Mouse (Mus musculus) T-helper 17 cell (primary cell): ENCODE data around the gene Pdpk1.
"Not testable (repeated sequence)": the region's sequence is repeated elsewhere in the genome, so short reads cannot be mapped to it uniquely, and the experiment has no call there.

Experiments used
- in situ Hi-C, 2 experiments: fragments of 300-600 bp; cut with MboI, MseI; formaldehyde crosslinking; loops; 1 replicate in 1 of 2; 2 replicates in 1 of 2; pipeline ENCODE4 v1.15.1; 2025; ENCODE audit warnings: high pct_unique_total_duplicates in 2 of 2

Gene Pdpk1

GRCm38 (mm10) chr17:24163176-24163962, 12.6 kb upstream of the Pdpk1 start, which contains the start of gene Amdhd2:
TSS of gene Amdhd2 (minus strand) at chr17:24163766.
- in situ Hi-C loops = no loop called here

GRCm38 (mm10) chr17:24162584-24163175, 12.0 kb upstream of the Pdpk1 start:
- in situ Hi-C loops = no loop called here

DNA sequence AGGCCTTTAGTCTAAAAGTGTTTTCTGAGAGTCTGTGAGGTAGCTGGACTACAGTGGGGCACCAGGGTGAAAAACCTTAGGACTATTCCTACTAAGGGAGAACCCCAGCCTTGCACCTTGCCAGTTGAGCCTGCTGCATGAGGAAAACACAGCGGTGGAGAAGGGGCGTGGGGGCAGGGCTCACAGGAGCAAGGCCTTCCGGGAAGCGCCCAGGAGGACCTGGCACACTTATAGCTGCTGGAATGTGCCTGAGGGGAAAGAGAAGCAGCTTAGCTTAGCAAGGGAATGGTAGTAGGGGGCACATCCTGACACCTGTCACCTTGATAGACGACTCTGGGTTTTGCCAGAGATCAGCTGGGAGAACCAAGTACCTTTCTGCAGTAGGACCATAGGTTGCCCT, 10.7 kb upstream of the Pdpk1 start:
- in situ Hi-C loops = no loop called here

- in situ Hi-C loops = no loop called here
Observed at GRCm38 (mm10) chr17:24157526-24157925, 6.8 kb upstream of the Pdpk1 start.

DNA sequence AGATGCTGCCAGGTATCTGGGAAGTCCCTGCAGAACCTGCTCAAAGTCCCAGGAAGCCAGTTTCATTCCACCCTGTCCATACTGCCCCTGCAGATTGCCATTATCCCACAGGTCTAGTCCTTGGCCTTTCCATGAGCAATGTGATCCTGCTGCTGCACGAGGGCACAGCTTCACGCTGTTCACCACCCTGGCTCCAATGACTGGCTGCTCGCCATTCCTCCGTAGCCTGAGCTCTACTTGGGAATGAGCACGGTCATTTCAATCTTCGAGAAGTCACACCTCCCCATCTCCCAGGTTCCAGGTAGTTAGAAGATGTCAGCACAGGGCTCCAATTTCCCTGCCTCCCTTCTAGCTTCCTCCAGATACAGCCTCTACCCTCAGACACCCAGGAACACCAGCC, 6.4 kb upstream of the Pdpk1 start:
- in situ Hi-C loops = no loop called here

- in situ Hi-C loops = no loop called here
Observed at GRCm38 (mm10) chr17:24156394-24156793, 5.7 kb upstream of the Pdpk1 start.

DNA sequence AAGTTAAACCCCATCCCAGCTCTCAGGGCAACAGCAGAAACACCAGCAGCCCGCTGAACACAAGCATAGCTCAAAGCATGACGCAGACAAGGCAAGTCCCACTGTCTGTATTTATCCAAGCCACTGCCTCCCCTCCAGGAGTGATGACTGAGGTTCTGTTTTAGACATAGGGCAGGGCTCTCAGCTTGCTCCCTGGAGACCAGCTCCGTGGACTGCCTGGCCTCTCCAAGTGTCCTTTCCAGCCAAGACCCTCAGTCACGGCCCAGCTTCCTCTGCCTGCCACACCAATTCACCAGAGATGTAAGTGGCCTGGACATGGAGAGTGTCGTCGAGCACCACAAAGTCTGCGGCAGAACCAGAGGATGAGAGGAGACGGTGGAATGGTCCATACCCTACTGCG, 5.0 kb upstream of the Pdpk1 start:
- in situ Hi-C loops = no loop called here

GRCm38 (mm10) chr17:24154463-24154862, 3.7 kb upstream of the Pdpk1 start:
- in situ Hi-C loops = no loop called here

DNA sequence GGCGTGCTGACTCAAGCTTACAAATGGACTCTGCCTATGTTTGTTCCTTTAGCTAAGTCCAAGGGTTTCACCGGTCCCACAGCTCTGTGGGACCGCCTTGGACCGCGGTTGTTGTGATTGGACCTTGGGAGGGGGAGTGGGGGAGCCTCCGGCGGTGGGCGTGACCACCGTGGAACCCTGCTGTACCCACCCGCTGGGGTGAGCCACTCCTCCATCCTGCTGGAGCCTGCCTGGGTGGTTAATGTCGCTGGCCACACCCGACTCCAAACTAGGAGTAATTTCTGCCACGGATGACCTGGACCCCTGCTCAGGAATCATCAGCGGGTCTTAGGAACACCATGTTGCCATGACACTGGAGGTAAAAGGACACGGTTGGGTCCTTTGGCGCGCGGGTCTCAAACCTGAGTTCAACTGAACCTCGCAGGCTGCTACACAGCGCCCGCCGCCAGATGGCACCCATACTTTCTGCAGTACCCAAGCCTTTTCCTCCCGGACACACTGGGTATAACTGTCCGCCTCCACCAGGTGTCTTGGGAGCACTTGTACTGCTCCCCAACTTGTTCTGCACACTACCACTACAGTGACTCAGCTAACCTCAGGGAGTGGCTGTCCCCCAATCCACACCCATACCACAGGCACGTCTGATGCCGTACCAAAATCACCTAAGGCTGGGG, 1.3 kb upstream of the Pdpk1 start:
- in situ Hi-C loops = no loop called here

DNA sequence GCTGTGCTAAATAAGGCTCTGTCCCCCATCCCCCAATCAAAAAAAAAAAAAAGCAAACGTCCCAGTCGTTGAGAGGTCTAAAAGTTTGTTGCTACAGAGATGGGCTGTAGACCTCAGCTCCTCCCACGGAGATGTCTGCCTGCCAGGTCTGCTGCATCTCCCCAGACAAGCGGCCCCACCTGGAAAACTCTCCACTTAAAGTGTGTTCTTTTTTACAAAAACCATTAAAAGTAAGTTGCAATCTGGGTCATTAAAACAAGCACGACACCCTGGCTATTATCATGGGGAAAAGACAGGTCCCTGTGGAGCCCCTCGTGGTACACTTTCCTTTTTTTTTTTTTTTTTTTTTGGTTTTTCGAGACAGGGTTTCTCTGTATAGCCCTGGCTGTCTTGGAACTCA, 658 bp upstream of the Pdpk1 start:
- in situ Hi-C loops = no loop called here

- in situ Hi-C loops = no loop called here
Observed at GRCm38 (mm10) chr17:24149421-24149820, 1.3 kb downstream of the Pdpk1 start.

DNA sequence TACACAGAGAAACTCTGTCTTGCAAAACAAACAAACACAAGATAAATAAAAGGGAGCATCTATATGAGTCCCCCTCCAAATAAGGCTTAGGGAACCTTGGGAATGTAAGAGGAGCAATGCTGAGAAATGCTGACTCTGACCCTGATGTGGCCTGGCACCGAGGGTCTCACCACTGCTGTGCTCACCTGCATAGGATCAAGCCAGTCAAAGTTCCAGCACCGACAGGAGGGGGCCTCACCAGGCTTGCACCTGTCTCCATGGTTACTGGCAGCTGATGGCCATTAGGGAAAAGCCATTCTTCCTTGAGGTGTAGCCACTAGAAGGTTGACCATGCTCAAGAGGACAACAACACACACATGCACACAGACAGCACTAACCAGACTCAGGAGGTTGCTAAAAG, 7.8 kb downstream of the Pdpk1 start:
- in situ Hi-C loops = no loop called here

- in situ Hi-C loops = no loop called here
Observed at GRCm38 (mm10) chr17:24141425-24141920, 9.3 kb downstream of the Pdpk1 start.

- in situ Hi-C loops = no loop called here
Observed at GRCm38 (mm10) chr17:24140845-24141424, 9.8 kb downstream of the Pdpk1 start.

DNA sequence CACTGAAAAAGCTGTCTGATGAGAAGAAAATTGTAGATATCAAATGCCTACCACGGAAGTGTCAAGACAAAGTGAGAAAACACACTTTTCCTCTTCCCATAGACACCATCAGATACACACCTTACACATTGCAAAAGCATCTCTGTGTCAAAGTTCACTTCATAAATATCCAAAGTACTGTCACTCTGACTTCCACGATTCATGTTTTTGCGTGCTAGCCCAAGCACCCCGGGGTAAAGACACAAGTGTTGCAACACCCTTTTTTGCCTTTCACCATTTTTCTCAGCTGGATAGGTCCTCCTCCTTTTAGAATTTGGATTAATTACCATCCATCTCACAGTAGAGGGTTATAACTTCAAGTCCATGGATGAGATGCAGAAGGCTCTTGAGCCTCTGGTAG, 10.8 kb downstream of the Pdpk1 start:
- in situ Hi-C loops = loop anchor here in 1 of 2 experiments (10.0 kb wide), 1 partner anchor 985 kb away; the partner anchor contains the start of gene Ptx4

- in situ Hi-C loops = loop anchor here in 1 of 2 experiments (10.0 kb wide), 1 partner anchor 986 kb away; the partner anchor contains the start of gene Ptx4
Observed at GRCm38 (mm10) chr17:24139256-24139655, 11.5 kb downstream of the Pdpk1 start.

- in situ Hi-C loops = loop anchor here in 1 of 2 experiments (10.0 kb wide), 1 partner anchor 987 kb away; the partner anchor contains the start of gene Ptx4
Observed at GRCm38 (mm10) chr17:24137226-24137880, 13.4 kb downstream of the Pdpk1 start.

DNA sequence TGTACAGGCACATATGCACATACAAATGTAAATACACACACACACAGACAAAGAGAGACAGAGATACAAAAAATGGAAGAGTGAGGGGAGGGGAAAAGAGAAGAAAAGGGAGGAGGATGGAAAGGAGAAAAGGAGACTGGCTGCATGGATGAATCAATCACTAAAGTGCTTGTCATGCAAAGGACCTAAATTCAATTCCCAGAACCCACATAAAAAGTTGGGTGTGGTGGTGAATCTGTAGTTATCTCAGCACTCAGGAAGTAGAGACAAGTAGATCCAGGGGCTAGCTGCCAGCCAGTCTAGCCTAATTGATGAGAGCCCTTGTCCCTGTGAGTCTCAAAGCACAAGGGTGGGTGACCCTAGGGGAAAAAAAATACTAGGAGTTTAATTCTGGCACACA, 16.7 kb downstream of the Pdpk1 start:
- in situ Hi-C loops = loop anchor here in 1 of 2 experiments (10.0 kb wide), 1 partner anchor 991 kb away; the partner anchor contains the start of gene Ptx4

DNA sequence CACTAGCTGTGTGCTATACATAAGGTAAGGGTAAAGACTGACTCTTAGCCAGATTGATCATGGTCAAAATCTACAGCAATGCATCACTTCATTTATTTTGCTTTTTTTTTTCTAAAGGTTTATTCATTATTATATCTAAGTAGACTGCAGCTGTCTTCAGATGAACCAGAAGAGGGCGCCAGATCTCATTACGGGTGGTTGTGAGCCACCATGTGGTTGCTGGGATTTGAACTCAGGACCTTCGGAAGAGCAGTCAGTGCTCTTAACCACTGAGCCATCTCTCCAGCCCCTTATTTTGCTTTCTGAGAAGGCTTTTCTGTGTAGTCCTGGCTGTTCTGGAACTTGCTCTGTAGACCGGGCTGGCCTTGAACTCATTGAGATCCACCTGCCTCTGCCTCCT, 17.8 kb downstream of the Pdpk1 start:
- in situ Hi-C loops = loop anchor here in 1 of 2 experiments (10.0 kb wide), 1 partner anchor 992 kb away; the partner anchor contains the start of gene Ptx4

GRCm38 (mm10) chr17:24131570-24131969, 19.2 kb downstream of the Pdpk1 start:
- in situ Hi-C loops = loop anchor here in 1 of 2 experiments (10.0 kb wide), 1 partner anchor 993 kb away; the partner anchor contains the start of gene Ptx4

DNA sequence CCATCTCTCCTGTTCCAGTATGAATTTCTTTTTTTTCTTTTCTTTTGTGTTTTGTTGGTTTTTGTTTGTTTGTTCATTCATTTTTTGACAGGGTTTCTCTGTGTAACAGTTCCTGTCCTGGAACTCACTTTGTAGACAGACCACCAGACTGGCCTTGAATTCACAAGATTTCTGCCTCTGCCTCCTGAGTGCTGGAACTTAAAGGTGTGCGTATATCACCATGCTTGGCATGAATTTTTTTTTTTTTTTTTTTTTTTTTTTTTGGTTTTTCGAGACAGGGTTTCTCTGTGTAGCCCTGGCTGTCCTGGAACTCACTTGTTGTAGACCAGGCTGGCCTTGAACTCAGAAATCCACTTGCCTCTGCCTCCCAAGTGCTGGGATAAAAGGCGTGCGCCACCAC, 21.5 kb downstream of the Pdpk1 start:
- in situ Hi-C loops = not testable (repeated sequence)
